Mouse (Mus musculus) cerebellum, adult 11 months (tissue): Measurements from ENCODE around the gene Myg1.
"Not testable (repeated sequence)": the region's sequence is repeated elsewhere in the genome, so short reads cannot be mapped to it uniquely, and the experiment has no call there.

Source experiments
- DNase-seq: peaks from one replicate; pipeline ENCODE4 v3.0.0; 2022

The Myg1 gene

DNA sequence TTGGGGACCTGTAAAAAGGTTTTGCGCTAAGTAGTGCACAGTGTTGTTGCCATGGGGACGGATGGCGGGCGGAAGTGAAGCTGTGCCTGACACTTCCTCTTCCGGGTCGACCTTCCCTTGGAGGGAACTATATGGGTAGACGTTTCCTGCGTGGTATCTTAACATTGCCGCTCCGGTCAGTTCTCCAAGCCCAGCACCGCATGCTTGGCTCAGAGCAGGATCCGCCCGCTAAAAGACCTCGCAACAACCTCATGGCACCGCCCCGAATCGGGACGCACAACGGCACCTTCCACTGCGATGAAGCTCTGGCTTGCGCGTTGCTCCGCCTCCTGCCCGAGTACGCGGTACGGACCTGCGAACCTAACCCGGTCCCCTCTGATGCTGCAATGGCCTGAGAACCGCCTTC lies at the start of gene Myg1:
TSS of gene Myg1 (plus strand) at position 100 of the 406 bp plus-strand sequence.
- DNase-seq, result peak; percentile 69

DNA sequence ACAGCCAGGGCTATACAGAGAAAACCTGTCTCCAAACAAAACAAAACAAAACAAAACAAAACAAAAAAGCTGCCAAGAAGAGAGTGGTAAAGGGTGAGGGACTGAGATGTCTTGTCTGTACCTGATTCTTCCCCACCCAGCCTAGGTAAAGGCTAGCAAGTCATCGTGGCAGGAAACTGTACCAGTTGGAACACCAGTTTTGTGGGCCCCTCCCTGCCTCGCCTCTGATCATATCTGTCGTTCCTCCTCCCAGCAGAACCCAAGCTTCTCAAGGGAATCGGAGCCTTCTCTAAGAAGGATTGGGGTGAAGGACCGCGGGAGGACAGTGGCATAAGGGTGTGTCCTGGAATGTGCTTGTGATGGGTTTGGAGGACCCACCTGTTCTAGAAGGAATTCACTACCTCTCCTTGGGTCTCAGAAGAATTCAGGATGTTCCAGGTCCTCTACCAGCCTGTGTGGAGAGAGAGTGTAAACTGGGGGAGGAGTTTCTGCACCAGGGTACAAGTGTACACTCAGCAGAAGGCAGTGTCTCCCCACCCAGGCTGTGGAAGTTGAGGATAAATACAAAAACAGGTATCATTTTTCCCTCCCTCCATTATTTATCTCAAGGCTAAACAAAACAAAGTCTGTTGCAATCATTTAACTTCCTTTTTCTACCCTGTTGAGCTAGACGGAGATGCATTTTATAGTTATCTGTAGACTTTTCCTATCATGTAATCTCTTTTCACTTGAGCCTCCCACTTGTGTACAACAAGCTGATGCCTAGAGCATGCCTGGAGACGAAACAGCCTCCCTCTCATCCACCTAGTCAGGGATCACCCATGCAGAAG lies 48.8 kb upstream of the Myg1 start:
- no peak for DNase-seq

DNA sequence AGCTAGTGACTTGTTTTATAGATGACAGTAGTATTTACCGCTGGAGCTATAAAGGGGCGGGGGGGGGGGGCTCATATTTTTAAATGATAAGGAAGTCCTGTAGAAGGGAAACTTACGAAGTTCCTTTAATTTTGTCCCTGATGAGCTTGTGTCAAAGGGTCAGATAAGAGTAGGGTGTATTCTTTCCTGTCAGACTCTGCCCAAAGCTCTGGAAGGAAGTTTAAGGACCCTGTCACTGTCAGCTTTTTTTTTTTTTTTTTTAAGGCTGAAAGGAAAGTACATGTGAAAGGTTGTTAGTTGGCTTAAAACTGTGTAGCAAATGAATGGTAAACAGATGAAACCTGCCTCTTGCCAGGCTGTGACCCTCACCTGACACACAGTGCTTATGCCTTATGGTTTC lies 47.9 kb upstream of the Myg1 start:
- no peak for DNase-seq

DNA sequence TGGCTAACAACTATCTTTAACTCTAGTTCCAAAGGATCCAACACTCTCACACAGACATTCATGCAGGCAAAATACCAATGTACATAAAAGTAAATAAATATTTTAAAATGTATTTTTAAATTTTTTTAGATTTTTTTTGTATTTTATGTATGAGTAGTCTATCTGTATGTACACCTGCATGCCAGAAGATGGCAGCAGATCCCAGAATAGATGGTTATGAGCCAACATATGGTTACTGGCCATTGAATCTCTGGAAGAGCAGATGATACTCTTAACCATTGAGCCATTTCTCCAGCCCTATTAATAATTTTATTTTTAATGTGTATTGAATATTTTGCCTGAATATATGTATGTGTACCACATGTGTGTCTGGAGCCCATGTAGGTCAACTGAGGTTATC lies 44.1 kb upstream of the Myg1 start:
- DNase-seq, result no peak

DNA sequence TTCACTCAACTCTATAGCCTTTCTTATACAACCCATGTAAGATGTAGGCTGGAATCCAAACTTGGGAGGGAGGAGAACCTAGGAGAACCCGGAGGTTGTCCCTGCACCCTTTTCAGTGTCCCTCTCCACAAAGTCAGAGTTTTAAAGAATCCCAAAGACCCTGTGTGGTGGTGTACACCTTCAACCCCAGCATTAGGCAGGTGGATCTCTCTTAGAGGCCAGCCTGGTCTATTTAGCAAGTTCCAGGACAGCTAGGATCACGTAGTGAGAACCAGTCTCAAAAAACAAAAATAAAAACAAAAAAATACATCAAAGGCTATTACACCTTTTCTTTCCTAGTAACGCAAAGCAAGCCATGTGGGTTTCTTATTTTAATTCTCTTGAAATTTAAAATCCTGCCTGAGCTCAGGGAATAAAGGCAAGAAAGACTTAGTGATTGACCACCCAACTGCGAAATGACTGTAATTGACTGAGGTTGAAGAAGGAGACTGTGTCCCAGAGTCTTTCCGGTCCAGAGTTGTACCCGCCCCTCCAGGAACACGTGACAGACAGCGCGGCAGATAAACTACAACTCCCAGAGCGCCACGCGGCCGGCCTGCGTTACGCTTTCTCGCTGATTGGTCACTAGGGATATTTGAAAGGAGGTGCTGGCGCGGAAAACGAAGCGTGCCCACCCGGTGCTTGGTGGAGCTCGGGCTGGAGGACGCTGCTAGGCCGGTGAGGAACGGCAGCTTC lies 35.7 kb upstream of the Myg1 start, which contains the start of gene Espl1:
TSS of gene Espl1 (plus strand) at position 634 of the 735 bp plus-strand sequence.
- DNase-seq, result peak; percentile 86

DNA sequence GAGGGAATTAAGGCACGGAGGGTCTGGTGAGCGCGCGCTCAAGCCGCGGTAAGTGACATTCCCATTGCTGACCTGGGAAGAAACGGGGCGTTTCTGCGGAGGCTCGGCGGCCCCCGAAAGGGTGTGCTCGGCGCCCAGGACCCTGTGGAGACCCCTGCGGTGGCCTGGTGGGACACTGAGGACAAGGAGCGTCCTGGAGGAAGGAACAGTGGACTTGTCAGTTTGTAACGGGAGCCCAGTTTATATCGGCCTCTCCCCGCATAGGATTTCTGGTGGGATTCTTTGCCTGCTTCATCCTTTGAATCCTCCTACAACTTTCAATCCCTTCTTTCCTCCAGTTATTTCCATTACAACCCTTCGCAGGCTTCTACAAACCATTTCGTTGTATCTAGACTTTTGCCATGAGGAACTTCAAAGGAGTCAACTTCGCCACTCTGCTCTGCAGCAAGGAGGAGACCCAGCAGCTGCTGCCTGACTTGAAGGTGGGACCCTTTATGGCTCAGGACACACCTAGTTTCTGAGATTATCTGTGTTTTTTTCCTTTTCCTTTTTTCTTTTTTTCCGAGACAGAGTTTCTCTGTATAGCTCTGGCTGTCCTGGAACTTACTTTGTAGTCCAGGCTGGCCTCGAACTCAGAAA lies 35.0 kb upstream of the Myg1 start:
- DNase-seq, result no peak

DNA sequence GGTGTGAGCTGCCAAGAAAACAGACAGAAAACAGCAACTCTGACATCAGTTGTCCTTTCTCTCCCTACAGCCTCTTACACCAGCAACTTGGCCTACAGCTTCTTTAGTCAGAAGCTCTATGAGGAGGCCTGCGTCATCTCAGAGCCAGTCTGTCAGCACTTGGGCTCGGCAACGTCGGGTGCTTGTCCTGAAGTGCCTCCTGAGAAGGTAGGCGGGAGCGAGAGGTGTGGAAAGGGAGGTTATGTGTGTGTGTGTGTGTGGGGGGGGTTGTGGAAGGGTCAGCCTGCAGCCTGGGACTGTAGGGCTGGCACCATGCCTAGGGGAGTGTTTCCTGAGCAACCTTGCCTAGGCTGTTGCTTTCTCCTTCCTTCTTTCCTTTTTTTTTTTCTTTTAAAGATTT lies 29.0 kb upstream of the Myg1 start:
- DNase-seq, result no peak

DNA sequence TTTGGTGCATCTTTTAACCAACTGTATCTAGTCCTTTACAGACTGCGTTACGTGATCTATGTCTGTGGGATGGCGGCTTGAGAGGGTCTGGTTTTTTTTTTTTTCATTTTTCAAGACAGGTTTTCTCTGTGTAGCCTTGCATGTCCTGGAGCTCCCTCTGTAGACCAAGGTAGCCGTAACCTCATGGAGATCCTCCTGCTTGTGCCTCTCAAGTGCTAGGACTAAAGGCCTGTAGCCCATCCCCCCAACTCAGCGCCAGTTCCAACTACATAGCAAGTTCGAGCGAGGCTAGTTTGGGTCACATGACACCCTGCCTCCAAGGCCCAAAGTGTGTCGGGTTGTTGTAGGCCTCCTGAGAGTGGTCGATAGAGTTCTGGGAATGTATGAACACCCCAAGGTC lies 22.8 kb upstream of the Myg1 start:
- no peak for DNase-seq

DNA sequence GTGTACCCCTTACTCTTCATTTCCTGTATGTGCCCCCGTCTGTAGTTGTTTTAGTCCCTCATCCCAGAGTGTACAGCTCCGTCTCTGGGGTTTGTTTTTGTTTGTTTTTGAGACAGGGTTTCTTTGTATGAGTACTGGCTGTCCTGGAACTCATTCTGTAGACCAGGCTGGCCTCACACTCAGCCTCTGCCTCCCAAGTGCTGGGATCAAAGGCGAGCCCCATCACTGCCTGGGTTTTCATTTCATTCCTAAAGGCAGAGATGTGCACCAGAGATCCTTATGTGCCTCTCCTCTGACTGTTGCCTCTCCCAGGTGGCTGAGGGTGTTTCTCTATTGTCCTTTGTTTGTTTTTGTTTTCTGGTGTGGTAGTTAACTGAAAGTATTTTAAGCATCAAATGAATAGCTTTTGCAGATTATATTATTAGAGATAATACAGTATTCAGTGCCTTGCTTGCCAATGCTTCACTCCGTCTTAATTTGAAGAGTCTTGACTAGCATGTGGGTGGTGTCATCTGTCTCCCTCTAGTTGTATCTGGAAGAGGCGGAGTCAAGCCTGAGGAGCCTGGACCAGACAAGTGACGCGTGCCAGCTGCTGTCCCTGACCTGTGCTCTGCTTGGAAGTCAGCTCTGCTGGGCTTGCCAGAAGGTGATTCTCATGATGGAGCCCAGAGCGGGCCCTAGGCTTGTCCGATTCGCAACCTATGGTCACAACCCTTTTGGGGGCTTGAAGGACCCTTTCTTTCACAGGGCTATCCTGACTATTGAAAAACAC lies 21.2 kb upstream of the Myg1 start:
- no peak for DNase-seq

DNA sequence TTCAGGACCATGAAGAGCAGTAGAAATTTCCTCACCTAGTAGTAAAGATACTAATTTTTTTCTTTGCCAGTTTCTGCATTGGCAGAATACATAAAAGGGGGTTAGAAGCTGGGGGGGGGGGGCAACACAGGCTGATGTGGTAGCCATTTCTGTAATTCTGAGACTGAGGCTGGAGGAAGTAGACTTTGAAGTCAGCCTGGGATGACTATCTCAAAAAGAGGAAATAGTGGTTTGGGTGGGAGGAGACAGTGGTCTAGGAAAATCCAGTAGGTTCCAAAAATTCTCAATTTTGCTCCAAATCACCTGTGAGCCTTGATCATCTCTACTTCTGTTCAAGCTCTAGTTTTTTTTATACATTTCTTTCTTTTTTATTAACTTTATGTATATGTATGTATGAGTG lies 20.0 kb upstream of the Myg1 start:
- no peak for DNase-seq

DNA sequence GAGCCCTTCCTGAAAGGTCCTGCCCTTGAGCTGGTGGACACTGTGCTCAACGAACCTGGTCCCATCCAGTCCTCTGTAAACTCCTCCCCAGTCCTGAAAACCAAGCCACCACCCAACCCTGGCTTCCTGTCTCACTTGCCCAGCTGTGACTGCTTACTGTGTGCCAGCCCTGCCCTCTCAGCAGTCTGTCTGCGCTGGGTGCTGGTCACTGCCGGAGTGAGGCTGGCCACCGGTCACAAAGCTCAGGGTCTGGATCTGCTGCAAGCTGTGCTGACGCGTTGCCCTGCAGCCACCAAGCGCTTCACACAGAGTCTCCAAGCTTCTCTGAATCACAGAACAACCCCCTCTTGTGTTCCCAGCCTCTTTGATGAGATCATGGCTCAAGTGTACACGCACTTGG lies 16.2 kb upstream of the Myg1 start:
- DNase-seq, result no peak

DNA sequence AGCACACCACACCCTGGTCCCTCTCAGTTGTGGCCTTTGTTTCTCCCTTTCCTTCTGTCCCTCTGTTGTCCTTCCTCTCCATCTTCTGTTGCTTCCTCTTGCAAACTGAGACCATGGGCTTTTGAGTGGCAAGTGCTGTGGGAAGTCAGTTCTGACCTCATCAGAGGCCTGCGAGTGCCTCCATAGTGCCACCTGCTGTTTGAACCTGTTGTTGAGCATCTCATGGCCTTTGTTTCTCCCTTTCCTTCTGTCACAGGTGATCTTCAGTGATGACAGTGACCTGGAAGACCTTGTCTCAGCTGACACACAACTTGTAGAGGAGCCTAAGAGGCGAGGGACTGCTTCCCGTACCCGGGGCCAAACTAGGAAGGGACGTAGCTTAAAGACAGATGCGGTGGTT lies 15.2 kb upstream of the Myg1 start:
- peak; percentile 48 for DNase-seq

DNA sequence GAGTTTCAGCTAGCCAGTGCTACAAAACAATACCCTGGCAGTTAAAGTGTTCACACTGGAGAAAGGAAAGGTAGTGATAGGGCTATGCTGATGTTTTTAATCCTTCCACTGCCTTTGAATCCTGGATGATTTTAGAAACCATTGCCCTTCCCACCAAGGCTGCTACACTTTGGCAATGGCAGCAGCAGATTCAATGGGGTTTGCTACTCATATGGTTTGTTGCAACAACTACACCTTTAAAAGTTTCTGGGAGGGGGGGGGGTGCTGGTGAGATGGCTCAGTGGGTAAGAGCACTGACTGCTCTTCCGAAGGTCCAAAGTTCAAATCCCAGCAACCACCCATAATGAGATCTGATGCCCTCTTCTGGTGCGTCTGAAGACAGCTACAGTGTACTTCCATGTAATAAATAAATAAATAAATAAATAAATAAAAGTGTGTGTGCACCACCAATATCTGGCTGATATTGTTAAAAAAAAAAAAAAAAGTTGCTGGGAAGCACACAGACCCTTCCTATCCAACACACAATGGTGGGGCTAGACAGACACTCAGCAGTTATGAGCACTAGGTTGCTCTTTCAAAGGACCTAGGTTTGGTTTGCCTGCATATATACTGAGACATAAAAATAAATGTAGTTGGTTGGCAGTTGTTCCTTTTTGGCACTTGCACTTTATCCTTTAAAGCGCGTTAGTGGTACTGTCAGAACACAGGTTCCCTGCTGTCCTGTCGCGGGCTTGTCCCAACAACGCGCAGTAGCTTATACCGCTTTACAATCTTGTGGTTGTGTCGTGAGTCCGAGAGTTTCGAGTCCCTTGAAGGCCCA lies 6.6 kb upstream of the Myg1 start:
- no peak for DNase-seq

DNA sequence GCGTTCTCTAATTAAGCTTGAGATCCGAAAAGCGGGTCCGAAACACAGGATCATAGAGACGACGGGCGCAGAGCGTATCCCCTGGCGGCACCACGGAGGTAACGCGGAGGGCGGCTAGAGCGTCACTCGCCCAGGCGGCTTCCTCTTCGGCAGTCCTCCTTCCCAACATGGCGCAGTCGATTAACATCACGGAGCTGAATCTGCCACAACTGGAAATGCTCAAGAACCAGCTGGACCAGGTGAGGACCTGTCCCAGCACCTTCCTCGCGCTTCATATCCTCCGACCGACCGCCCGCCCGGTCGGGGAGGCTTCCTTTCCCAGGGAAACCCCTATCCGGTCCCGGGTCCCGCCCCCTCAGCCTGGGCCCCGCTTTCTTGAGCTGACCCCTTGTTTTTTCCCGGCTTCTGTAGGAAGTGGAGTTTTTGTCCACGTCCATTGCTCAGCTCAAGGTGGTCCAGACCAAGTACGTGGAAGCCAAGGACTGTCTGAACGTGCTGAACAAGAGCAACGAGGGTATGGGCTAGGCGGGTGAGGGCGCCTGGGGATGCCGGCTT lies 5.4 kb upstream of the Myg1 start, which contains the start of gene Pfdn5:
TSS of gene Pfdn5 (plus strand) at position 95 of the 555 bp plus-strand sequence.
- DNase-seq, result peak; percentile 83

DNA sequence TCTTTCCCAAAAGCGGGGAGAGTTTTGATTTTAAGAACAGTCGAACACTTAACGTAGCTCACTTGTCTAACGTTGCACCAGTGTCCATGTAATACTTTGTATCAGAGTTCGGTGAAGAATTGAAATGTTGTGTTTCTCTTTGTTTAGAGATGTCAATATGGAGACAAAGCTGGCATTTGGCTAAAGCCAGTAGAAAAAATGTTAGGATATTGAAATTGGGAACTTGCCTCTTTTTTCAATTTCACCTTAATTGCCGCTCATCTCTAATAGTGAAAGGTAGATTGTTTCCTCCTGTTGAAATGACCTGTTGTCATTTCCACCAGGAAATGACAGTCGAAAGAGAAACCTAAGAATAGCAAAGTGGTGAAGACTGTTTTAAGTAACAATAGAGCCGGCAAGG lies 4.6 kb upstream of the Myg1 start:
- no peak for DNase-seq

DNA sequence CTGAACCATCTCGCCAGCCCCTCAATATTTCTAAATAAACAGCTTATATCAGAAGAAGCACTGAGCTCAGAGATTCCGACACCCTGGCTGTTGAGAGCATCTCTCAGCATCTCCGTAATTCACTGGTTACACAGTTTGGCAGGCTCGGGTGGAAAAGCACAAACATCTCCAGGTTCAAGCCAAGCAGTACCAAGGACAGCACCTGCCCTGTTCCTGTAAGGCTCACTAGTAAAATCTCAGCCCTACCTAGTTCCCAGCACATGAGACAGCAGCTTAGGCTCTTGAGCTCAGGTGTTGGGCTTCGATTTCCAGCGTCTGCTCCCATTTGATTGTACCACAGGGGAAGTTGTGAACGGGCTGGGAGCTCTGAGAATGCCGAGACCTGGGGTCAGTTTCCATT lies 3.7 kb downstream of the Myg1 start:
- no peak for DNase-seq

DNA sequence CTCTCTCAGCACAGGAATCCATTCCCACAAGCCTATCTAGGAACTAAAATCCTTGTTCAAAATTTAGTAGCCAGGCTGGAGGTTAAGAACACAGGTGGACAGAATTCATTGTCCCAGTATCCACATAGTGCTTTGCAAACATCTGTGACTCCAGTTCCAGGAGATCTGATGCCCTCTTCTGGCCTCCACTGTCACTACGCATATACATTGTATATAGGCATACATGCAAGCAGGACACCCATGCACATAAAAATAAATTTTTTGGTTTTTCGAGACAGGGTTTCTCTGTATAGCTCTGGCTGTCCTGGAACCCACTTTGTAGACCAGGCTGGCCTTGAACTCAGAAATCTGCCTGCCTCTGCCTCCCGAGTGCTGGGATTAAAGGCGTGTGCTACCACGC lies 4.4 kb downstream of the Myg1 start:
- not testable (repeated sequence) for DNase-seq

DNA sequence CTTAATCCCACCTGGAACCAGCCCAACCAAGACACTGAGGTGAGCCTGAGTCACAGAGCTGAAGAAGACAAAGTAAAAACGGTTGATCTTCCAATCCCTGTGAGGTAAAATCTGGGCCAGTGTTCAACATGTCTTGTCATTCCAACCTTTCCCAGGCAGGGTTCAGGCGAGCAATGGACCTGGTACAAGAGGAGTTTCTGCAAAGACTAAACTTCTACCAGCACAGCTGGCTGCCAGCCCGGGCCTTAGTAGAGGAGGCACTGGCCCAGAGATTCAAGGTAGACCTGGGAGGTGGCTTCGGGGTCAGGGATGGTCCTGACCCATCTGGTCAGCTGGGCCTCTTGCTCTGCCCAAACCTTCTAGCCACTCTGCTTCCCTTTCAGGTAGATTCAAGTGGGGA lies 5.4 kb downstream of the Myg1 start:
- no peak for DNase-seq

DNA sequence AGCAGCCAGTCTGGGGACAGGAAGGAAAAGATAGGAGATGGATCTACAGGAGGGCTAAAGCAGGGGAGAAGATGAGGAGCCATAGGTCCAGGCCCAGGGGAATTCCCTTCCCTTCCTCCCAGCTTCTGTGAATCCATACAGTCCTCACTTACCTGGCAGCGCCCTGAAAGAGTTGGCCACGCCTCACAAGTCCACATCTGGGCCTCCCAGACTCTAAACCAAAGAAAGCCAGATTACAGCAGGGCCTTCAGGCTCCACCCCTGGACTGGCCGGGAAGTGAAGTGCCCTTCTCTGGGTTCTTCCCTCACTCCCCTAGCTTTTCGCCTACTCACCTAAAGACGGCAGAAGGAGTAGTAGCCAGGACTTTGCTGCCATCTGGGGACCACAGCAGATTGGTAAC lies 8.1 kb downstream of the Myg1 start:
- DNase-seq, result no peak

DNA sequence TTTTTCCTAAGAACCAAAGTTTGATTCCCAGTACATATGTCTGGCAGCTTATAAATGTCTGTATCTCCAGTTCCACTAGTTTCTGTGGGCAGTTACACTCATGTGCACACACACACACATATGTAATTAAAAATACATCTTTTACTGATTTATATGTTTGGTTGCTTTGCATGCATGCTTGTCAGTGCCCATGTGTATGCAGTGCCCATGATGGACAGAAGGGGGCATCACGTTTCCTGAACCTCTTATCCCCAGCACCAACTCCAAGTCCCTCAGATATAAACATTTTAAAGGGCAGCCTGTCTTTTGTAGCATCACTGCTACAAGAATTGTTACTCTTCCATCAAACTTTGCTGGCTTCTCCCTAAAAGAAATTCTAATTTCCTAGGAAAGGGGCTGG lies 10.1 kb downstream of the Myg1 start:
- no peak for DNase-seq

DNA sequence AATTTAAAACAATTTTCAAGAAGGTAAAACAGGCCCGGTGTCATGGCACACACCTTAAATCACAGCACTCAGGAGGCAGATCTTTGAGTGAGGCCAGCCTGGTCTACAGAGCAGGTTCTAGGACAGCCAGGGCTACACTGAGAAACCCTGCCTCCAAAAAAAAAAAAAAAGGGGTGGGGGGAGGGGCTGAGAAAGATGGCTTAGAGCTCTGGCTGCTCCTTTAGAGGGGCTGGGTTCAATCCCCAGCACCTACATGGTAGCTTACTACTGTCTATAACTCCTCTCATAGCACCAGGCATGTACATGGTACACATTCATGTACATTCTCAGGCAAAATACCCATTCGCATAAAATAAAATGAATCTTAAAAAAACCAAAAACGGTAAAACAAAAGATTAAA lies 13.0 kb downstream of the Myg1 start:
- DNase-seq, result no peak

DNA sequence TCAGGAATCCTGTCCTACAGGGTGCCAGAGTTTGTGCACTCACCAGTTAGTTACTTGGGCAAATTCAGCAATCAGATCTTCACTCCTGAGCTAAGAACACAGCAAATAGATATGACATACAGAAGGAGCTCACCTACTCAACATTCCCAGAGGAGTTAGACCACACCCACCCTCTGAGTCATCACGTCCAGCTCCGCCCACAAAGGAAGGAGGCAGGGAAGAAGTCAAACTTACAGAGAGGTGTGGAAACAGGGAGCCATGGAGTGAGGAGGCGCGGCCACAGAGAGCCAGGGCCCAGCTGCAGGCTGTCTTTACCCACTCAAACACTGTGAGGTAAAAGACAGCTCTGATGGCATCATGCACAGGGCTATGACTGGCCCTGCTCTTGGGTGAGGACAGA lies 14.9 kb downstream of the Myg1 start:
- DNase-seq, result no peak
